Mouse (Mus musculus) bone marrow, adult 2 months (tissue): Measurements from ENCODE around the gene Mical3.

Source experiments
- CTCF ChIP-seq: fragments of 200-500 bp; IDR thresholded peaks from 2 replicates; pipeline ENCODE4 v1.5.1; 2011; ENCODE audit warnings: low read length, control low read depth; ENCODE audit not compliant: control insufficient read depth, insufficient read depth
- POLR2A ChIP-seq: fragments of 200-500 bp; IDR thresholded peaks from 2 replicates; pipeline ENCODE4 v1.6.1; 2011; ENCODE audit warnings: low read depth, mild to moderate bottlenecking, control low read depth, low read length, borderline replicate concordance; ENCODE audit not compliant: control insufficient read depth

DNA sequence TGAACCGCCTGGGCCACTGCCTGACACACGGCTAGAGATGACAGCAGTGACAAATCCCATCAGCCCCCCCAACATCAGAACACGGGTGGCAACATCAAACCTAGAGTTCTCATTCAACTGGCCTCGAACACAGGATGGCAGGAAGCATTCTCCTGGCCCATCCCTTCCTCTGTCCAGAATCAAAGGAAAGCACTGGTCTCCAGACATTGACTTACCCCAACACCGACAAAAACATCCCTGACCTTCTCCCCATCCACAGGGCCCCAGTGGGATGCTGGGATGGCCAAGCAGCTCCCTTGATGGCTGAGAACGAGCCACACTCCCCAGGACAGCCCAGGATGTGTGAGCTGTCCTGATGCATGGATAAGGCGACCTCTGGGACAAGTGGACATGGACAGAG is 57.5 kb downstream of the Mical3 start:
- no peak for TF ChIP-seq POLR2A
- no peak for TF ChIP-seq CTCF
